Mouse (Mus musculus) liver, postnatal 0 days (tissue): ENCODE data around the gene Lgi1. TPM values are rescaled to one million over a fixed set of nuclear protein-coding genes. Genes with fewer than 3 reads are reported as not detected.

Experiments used
- ATAC-seq: fragments of 200-750 bp; cut with Nextera tagmentation; 2 replicates; pipeline ENCODE4 v1.8.0; 2017; ENCODE audit warnings: mild to moderate bottlenecking, moderate library complexity
- DNase-seq: peaks from one replicate; pipeline ENCODE4 v3.0.0-alpha.2; 2016
- H3K27ac ChIP-seq: fragments of 300-500 bp; sonication (generic); 2 replicates; pipeline ENCODE4 v1.5.1; 2014; ENCODE audit warnings: antibody characterized with exemption, moderate library complexity, mild to moderate bottlenecking, low read depth
- H3K27me3 ChIP-seq: fragments of 300-500 bp; sonication (generic); 2 replicates; pipeline ENCODE4 v1.6.1; 2014; ENCODE audit warnings: low read length, control low read depth, mixed read lengths; ENCODE audit not compliant: insufficient read depth
- H3K36me3 ChIP-seq: fragments of 300-500 bp; sonication (generic); replicated peaks from 2 replicates; pipeline ENCODE4 v1.6.1; 2014; ENCODE audit warnings: mild to moderate bottlenecking, control low read depth, low read length, moderate library complexity, mixed read lengths; ENCODE audit not compliant: insufficient read depth
- H3K4me1 ChIP-seq: fragments of 300-500 bp; sonication (generic); 2 replicates; pipeline ENCODE4 v1.6.1; 2014; ENCODE audit warnings: antibody characterized with exemption, mild to moderate bottlenecking, control low read depth; ENCODE audit not compliant: insufficient read depth
- H3K4me2 ChIP-seq: fragments of 300-500 bp; sonication (generic); 2 replicates; pipeline ENCODE4 v1.6.1; 2014; ENCODE audit warnings: low read depth, mild to moderate bottlenecking, low read length, moderate library complexity, mixed read lengths
- H3K4me3 ChIP-seq: fragments of 300-500 bp; sonication (generic); 2 replicates; pipeline ENCODE4 v1.5.1; 2014; ENCODE audit warnings: low read depth, low read length
- H3K9ac ChIP-seq: fragments of 300-500 bp; sonication (generic); replicated peaks from 2 replicates; pipeline ENCODE4 v1.6.1; 2014; ENCODE audit warnings: mild to moderate bottlenecking, moderate library complexity
- H3K9me3 ChIP-seq: fragments of 300-500 bp; sonication (generic); 2 replicates; pipeline ENCODE4 v1.6.1; 2016; ENCODE audit warnings: mild to moderate bottlenecking, control low read depth, low read length, mixed read lengths
- CTCF ChIP-seq: sonication (generic); IDR thresholded peaks from 2 replicates; pipeline ENCODE4 v1.5.1; 2016; ENCODE audit warnings: antibody characterized with exemption, low read depth
- EP300 ChIP-seq: IDR thresholded peaks from 2 replicates; pipeline ENCODE4 v1.6.1; 2016; ENCODE audit warnings: antibody characterized with exemption, low read depth, mild to moderate bottlenecking
- WGBS: fragments of 180-500 bp; shearing (Covaris S2); extraction: QIAGEN DNeasy Blood & Tissue Kit; methylation state at CpG from one replicate; pipeline ENCODE4 v1.1.7; 2014; ENCODE audit not compliant: insufficient replicate concordance; 5-methylcytosine and 5-hydroxymethylcytosine counted together
- polyA plus RNA-seq: library from polyadenylated mRNA; unstranded; fragments of >200 nt; fragmentation: Nextera tagmentation; extraction: Ambion mirVana; gene quantifications from 2 replicates; pipeline ENCODE4 v1.2.1, GENCODE M21; 2015

The Lgi1 gene
- polyA plus RNA-seq, 1 experiment from 2014 or later, result not detected

DNA sequence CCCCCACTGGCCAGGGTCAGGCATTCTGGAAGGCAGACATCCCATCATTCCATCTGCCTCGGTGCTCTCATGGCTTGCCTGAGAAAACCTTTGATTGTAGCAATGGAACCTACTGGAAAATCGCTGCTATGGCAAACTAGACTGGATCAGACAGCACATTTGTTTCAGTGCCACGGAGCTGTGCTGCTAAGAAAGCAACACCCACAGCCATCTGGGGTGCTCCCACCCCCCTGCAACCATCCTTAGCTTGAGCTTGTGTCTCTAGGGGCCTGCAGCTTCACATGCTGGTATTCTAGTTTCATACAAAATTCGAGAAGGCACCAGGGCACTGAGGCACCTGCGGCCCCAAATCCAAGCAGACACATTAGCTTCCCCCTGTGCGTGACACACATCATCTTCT is 27.1 kb downstream of the Lgi1 start:
- TF ChIP-seq EP300 (no peak), CTCF (no peak)
- no peak for DNase-seq
- no peaks in the 10 kb centered on the region for H3K27me3 ChIP-seq
- no peak overlapping the region for H3K4me3 ChIP-seq
- no peak overlapping the region for H3K9ac ChIP-seq
- 74% methylated on average over 6 of the region's 6 CpGs for WGBS
- H3K9me3 ChIP-seq, result no peaks in the 10 kb centered on the region
- no peak for ATAC-seq
- no peaks in the 10 kb centered on the region for H3K4me1 ChIP-seq
- no peak overlapping the region for H3K4me2 ChIP-seq
- H3K36me3 ChIP-seq, result no peaks in the 10 kb centered on the region
- H3K27ac ChIP-seq, result no peak overlapping the region

DNA sequence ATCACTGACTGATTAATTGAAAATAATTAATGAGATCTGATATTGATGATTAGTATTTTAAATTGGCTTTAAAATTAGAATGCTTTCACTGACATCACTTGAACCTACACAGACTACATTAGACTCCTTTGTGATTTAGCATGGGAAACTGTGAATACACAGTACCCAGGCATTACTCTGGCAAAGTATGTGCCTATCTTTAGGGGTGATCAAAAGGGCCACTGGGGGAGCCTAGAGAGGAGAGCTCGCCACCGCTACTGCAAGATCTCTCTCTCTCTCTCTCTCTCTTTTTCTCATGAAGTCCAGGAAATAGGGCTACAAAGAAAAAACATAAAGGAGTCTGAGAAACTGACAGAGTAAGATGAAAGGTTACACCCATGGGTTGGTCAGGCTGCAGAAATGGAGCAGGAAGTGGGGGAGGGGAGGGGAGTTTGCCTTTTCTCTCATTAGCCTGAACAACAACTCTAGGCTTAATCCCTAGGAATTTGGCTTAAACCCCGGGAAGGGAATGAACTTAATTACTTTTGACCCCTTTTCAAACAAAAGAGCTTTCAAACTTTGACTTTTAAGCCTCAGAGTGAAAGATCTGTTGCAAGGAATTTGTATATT is 33.8 kb downstream of the Lgi1 start:
- TF ChIP-seq CTCF (no peak), EP300 (no peak)
- no peak overlapping the region for H3K4me3 ChIP-seq
- DNase-seq (no peak), ATAC-seq (no peak)
- no peak overlapping the region for H3K4me2 ChIP-seq
- H3K9me3 ChIP-seq, result no peaks in the 10 kb centered on the region
- H3K36me3 ChIP-seq, result no peaks in the 10 kb centered on the region
- H3K9ac ChIP-seq, result no peak overlapping the region
- H3K27me3 ChIP-seq, result no peaks in the 10 kb centered on the region
- H3K4me1 ChIP-seq, result no peaks in the 10 kb centered on the region
- 25% methylated on average over 3 of the region's 3 CpGs for WGBS
- no peak overlapping the region for H3K27ac ChIP-seq

DNA sequence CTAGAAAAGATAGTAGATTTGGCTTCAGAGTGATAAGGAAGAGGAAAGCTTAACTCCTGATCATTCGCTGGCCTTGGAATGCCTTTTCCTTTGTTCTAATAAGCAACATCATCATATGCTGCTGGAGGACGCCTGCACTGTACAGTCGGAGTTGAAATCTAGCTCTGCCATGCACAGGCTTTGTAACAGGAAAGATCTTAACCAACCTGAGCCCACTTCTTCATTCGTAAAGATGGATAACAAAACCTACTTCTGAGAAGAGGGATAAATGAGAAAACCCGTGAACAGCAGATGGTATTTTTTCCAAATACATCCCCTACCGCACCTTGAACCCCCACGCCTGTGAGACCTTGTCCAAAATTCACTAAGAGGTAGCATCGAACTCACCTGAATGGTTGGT is 43.8 kb downstream of the Lgi1 start:
- Histone ChIP-seq H3K36me3 (no peaks in the 10 kb centered on the region), H3K9me3 (no peaks in the 10 kb centered on the region), H3K9ac (no peak overlapping the region), H3K27ac (no peak overlapping the region), H3K4me3 (no peak overlapping the region), H3K4me1 (no peaks in the 10 kb centered on the region), H3K4me2 (no peak overlapping the region), H3K27me3 (no peaks in the 10 kb centered on the region)
- TF ChIP-seq CTCF, result no peak
- TF ChIP-seq EP300, result no peak
- ATAC-seq (no peak), DNase-seq (no peak)
- 77% methylated on average over 8 of the region's 8 CpGs for WGBS

DNA sequence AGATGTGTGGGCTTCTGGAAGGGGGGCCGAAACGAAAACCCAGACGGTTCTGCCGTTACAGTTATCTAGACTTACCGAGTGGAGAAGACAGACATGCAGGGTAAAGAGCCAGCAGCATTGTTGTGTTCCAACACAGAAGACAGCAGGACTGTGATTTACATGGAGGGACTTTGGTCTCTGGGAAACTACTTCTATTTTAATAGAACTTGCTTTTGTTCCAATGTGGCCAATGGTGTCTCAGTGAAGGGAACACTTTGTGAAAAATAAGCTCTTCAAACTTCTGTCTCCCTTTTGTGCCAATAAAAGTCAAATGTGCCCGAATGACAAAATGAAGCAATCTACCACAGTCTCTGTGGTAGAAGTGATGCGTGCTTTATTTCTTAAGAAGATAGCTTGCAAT is 50.8 kb downstream of the Lgi1 start:
- no peak for ATAC-seq

DNA sequence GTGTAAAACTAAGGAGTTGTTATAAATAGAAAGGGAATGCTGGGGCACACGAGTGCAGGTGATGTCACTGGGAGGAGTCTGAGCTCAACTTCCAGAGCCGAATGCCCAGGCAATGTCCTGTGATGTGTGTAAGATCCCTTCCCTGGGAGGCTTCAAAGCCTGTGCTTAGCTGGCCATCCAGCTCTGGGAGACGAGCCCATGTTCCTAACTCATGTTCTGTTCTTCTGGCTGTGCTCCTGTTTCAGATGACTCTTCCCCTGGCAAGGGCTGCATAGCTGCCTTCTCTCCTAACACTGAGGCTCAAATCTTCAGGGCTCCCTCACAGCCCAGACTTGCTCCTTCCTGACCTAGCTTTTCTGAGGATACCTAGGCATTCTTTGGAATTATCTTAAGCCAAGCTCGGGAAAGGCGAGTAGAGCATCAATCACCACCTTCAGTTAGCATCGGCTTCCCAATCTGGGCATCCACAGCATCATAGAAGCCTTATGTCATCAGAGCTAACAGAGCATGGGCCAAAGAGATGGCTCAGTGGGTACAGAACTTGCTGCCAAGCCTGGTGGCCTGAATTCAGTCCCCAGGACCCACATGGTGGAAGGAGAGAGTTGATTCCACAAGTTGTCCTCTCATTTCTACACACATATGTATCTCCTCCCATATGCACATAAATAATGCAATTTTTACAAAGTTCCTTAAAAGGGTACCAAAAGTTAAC is 52.4 kb downstream of the Lgi1 start:
- WGBS, result 68% methylated on average over 6 of the region's 6 CpGs
- H3K27me3 ChIP-seq, result no peaks in the 10 kb centered on the region
- no peaks in the 10 kb centered on the region for H3K9me3 ChIP-seq
- DNase-seq (no peak), ATAC-seq (no peak)
- H3K4me2 ChIP-seq, result no peak overlapping the region
- TF ChIP-seq EP300 (no peak), CTCF (no peak)
- no peak overlapping the region for H3K27ac ChIP-seq
- no peaks in the 10 kb centered on the region for H3K36me3 ChIP-seq
- no peak overlapping the region for H3K4me3 ChIP-seq
- H3K4me1 ChIP-seq, result no peaks in the 10 kb centered on the region
- no peak overlapping the region for H3K9ac ChIP-seq

More for the DNA sequence above, 50.8 kb downstream of the Lgi1 start:
- TF ChIP-seq CTCF, result no peak
- TF ChIP-seq EP300, result no peak
- H3K4me3 ChIP-seq, result no peak overlapping the region
- no peaks in the 10 kb centered on the region for H3K9me3 ChIP-seq
- H3K4me1 ChIP-seq, result no peaks in the 10 kb centered on the region
- no peak overlapping the region for H3K27ac ChIP-seq
- H3K36me3 ChIP-seq, result no peaks in the 10 kb centered on the region
- 85% methylated on average over 7 of the region's 7 CpGs for WGBS
- no peak overlapping the region for H3K4me2 ChIP-seq
- no peak for DNase-seq
- H3K9ac ChIP-seq, result no peak overlapping the region
- H3K27me3 ChIP-seq, result no peaks in the 10 kb centered on the region

DNA sequence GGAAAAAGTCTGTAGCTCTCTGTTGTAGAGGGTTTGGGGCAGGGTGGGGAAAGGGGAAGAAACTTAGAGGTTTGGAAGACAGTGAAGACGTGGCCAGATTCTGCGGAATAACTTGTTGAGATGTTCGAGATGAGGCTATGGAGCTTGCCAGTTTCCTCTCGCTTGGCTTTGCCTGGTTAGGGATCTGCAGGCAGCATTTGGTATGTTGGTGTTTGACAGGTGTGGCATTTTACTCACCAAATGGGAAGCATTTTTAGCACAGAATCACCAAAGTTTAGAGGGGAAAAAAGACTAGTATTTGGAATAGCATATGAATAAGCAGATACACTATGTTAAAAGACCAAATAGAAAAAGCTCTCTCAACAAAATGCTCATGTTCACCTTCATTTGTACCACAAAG is 54.0 kb downstream of the Lgi1 start:
- Histone ChIP-seq H3K4me2 (no peak overlapping the region), H3K9me3 (no peaks in the 10 kb centered on the region), H3K36me3 (no peaks in the 10 kb centered on the region), H3K9ac (no peak overlapping the region), H3K27ac (no peak overlapping the region), H3K4me1 (no peaks in the 10 kb centered on the region), H3K4me3 (no peak overlapping the region), H3K27me3 (no peaks in the 10 kb centered on the region)
- WGBS, result 82% methylated on average over 4 of the region's 4 CpGs
- DNase-seq, result no peak
- no peak for ATAC-seq
- TF ChIP-seq EP300, result no peak
- TF ChIP-seq CTCF, result no peak
